Mouse (Mus musculus) heart, postnatal 4 days (tissue): Measurements from ENCODE around the gene Ptprm. TPM values are rescaled to one million over a fixed set of nuclear protein-coding genes. Genes with fewer than 3 reads are reported as not detected.

Experiments used
- DNase-seq: peaks from one replicate; pipeline ENCODE4 v3.0.0; 2021
- total RNA-seq, 2 experiments: library from RNA; stranded (reverse); gene quantifications; 2 replicates each; pipeline ENCODE4 v1.2.3; 2021

Ptprm gene
- 100 to 1,000 TPM; 103 to 110 TPM for total RNA-seq

DNA sequence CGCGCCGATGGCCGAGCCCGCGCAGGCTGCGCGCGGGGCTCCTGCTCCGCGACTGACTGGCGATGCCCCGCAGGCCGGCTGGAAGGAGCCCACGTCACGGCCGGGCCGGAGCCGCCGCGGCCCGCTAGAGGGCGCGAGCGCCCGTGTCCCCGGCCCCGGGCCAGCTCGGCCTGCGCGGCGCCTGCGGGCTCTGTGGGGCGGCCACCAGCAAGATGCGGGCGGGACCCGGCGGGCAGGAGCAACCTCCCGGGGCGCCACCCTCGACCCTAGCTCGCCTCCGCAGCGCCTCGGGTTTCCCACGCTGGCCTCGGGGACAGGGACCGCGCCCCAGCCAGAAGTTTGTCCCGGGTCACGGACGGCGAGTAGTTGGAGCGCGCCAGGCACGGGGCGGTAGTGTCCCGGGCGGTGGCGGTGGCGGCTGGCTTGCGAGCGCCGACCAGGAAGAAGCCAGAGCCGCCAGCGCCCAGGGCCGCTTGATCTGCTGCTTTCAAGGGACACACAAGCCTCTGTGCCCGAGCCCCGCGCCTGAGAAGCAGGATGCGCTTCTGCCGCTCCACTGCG, at the start of gene Ptprm:
Gene Ptprm, minus strand, starts transcription at position 7 of the 561 bp plus-strand sequence.
- DNase-seq = peak; percentile 89

DNA sequence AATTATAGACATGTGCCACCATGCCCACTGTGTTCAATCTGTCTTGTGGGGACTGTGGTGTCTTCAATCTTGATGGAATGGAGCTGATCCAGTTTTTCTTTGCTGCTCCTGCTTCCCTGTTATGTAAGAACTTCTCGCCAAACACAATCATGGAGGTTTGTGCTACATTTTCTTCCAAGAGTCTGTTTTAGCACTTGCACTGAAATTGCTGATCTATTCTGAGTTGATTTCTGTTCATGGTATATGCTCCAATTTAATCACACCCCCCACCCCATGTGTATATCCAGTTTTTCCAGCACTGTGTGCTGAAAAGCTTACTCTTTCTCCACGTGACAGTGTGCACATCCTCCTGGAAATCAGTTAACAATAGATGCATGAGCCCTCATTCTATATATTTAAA, 41.9 kb upstream of the Ptprm start:
- DNase-seq = no peak

DNA sequence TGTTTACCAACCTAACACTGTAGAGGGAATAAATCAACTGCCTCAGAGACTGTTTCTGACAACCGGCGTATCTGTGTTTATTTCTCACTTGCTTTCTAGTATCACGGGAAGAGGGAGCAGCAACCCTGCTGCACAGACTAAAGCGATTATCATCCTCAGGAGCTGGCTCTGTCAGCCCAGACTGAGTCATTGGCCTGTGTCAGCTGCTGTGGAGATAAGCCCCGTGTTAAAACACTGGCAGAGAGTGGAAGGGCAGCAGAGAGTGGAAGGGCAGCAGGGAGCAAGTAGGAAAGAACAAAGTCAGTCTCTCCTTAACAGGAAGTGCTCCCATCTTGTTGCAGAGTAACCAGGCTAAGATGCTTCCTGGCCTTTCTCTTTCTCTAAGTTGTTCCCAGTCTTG, 36.6 kb upstream of the Ptprm start:
- DNase-seq = peak; percentile 8

DNA sequence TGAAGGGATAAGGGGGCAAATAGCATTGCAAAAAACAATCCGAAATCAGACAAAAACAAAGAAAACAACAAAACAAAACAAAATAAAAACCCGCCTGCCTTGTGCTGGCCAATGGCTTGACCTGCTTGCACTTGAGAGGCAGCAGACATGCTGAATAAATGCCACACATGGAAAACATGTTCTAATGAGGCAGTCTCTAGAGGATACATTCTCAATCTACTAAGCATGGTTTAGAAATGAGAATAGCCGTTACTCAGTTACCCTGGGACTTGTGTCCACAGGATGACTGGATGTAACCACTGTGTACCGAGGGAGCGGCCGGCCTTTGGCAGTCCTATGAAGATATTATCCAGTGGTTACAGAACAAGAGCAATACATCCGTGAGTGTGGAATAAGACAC, 33.9 kb upstream of the Ptprm start:
- no peak for DNase-seq

DNA sequence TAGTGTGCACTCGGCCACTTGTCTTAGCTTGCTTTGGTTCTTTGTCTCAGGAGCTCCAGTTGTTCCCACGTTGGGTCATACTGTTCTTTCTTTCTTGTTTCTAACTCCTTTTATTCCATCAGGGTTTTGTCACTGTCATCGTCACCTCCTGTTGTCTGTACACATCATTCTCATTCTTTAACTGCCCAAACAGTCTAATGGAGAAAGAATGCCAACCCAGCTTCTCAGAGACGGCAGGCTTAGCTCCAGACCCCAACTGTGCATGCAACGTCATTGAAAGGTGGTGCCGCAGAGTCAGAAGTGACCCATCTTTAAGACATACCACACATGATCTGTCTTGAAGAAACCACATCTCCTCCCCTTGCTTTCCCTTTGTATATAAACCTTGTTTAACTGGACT, 31.0 kb upstream of the Ptprm start:
- DNase-seq = no peak

DNA sequence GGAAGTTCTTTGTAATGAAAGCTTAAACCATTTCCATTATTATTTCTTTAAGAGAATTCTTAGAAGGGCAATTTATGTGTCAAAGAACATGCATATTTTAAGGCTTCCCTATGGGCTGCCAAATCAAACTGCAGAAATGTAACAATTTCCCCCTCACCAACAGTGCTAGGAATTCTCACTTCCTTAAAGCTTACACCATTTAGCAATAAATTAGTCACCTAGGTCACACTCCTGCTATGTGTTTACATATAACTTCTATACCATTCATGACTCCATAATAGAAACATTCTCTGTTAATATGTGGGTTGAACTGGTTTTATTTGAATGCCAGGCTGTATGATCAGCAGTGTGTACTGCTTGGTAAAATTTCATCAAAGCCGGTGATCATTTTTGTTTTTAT, 29.4 kb upstream of the Ptprm start:
- no peak for DNase-seq

DNA sequence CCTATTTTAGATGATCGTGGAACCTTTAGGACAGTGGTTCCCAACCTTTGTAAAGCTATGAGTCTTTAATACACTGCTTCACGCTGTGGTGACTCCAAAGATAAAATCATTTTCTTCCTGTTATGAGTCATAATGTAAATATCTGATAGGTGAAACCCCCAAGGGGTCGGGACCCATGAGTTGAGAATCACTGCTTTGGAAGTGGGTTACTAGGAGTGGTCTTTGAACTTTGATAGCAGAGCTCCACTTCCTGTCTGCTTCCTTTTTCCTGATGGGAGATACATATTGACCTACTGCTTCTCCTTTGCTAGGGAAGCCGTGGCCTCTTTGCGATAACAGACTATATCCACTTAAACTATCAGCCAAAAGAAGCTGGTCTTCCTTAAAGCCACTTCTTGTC, 27.4 kb upstream of the Ptprm start:
- DNase-seq = no peak

DNA sequence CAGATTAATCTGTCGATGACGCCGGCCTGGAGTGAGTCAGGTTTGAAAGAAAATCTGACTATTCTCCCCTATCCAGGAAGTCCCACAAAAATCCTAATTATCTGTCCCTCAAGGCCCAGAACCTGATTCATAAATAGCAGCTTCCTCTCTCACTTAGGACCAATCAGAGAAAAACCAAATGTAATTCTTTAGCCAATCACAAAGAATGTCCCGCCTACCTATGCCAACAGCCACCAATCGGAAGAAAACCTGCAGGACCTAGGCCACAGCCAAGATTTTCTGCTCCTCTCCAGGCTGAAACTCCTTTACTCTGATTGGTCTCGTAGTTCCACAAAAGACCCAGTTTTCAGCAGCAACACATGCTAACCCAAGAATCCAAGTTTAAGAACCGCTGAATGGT, 13.6 kb upstream of the Ptprm start:
- no peak for DNase-seq

DNA sequence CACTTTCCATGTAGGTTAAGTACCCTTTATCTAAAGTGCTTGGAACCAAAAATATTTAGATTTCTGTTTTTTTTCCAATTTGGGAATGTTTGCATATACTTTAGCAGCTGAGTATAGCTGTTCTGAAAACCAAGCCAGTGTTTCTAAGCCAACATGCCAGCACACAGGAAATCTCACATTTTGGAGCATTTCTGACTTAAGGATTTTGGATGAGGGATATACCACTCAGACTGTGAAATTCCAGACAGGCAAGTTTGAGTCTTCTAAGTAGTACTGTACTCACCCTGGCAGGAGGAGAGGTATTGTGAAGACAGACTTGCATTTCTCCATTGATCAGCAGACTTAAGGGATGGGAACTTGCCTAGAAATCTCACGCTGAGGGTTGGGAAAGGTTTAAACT, 10.2 kb upstream of the Ptprm start:
- no peak for DNase-seq

DNA sequence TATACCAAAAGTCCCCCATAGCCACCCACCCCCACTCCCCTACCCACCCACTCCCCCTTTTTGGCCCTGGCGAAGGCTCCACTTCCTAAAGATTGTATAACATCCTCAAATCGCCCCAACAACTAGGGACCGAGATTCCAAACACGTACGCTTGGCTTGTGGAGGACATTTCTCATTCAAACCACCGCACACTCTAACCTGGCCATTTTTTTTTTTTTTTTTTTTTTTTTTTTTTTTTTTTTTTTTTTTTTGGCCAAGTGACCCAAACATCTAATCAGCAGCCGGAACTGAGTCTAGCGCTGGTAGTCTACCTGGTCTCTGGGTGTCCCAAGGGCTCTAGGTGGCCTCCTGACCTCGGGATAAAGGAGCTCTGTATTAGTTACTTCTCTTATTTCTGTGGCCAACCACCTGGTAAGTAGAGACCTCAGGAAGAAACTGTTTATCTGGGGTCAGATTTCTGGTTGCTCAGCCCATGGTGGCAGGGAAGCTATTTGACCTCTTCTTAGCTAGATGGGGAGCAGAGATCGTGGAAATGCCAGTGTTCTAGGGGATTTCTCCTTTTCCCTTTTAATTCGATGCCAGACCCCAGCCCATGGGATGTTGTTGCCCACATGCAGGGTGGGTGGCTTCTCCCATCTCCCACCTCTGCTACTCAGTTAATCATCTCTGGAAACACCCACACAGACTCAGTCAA, 9.3 kb upstream of the Ptprm start:
- DNase-seq = no peak

DNA sequence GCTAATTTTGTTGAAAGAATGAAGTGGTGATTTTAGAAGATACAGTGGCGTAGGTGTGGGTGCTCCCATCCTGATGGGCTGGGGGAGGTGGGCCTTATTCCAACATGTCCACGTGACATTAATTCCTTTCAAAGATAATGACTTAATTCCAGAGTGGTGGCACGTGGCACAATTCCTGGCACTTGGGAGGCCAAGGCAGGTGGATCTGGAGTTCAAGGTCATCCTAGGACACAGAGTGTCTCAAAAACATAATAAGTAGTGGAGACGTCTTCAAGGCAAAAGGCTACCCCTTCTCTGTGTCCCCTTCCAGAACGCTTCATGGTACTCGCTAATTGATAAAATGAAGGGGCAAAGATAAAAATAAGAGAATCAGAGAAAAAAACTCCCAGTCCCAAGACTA, 7.9 kb upstream of the Ptprm start:
- DNase-seq = no peak

DNA sequence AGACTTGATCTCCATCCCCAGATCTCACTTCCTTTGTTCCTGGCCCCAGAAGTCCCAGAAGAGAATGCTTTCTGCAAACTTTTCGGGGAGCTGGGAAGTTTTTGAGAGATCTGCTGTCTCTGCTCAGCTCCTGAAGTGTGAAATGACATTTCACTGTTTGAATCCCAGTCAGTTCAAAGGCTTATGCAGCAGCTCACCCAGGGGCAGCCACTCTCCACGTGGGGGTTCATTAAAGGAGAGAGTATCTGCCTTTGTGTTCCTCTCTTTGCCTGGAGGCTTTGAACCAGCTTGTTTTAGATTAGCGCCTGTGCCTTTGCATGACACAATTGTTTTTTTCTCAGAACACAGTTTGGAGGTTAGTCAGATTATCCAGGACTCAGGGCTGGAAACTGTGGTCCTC, 6.3 kb upstream of the Ptprm start:
- no peak for DNase-seq

DNA sequence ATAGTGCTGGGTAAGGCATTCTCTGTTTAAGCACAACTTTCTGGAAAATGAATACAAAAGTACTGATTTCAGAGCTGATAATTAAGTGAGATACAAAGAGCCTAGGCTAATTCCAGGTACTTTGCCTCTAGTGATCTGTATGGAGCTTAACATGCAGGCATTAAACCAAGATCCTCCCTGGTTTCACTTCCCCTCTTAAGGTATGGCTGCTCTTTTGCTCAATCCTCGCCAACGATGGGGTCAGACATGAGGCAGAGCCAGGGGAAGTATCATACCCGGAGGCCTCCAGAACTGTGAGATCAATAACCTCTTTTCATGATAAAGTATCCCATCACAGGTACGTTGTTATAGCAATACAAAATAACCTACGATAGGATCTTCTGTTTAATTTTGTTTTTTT, 5.3 kb upstream of the Ptprm start:
- DNase-seq = no peak

DNA sequence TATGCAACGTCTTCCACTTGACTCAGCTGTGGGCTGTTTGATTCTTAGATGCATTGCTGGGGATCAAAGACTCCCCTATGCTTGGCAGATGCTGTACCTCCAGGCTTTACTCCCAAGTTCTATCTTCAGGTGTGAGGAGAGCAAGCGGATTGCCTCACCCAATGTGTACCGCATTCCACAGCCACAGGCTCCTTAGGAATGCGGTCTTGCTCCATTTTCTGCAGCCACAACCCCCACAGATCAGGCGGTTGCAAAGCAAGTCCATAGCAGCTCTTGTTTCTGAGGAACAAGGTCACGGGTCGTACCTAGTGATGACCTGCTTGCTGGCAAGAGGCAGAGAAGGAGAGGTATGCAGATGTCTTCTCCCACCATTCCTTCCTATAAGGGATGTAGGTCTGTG, 4.3 kb upstream of the Ptprm start:
- DNase-seq = no peak

DNA sequence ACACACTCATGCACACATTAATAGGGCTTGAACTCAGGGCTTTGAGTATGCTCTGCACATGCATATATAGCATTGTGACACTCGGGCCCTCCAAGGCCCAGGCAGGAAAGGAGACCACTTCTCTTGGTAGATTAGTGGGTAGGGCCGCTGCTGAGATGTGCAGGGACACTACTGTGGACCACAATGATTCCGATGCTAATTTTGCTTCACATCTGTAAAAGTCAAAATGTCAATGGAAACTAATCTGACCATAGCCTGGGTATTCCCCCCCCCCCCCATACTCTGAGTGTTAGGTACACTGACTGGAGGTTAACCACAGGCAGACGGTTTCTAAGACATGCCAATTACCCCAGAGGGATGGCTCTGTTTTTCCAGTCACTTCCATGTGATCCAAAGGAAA, 2.9 kb upstream of the Ptprm start:
- no peak for DNase-seq

DNA sequence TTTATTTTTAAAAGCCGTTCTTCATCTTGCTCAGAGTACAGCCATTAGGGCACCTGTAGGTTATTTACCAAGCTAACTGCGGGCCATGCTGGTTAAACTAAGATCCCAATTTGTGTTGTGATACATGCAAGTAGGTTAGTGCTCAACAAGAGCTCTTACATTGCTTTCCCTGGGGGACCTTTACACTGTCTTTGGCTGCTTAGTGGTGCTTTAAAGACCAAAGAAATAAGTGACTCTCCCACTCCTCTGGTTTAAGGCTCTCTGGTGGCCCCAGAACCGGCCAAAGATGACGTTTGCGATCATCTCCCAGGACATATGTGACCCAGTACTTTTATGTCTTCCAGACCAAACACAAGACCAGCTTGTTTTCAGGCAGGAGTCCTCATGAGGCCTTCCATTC, 994 bp upstream of the Ptprm start:
- no peak for DNase-seq

DNA sequence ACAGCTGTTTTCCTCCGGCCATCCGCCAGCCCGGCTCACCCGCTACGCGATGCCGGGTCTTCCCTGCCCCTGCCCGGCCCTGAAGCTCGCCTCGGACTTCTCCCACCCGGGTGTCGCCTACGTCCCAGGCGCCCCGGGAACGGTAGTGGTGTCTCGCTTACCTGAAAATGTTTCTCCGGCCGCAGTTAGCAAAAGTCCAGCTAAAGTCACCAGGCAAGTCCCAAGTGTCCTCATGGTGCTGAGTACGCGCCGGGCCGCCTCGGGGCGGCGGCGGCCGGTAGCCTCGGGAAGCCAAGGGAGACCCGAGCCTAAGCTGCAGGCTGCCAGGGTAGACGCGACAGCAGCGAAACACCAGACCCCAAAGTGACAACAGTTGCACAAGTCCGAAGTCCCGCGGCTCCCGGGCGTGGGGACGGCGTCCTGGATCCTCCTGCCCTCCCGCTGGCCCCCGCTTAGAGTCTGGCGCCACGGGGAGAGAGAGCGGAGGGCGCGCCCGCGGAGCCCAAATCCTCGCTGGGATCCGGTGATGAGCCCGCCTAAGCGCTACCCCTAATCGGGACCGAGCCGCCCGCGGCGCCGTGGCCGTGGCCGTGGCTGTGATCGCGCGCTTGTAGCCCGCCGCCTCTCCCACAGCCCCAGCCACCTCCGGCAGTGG, 334 bp downstream of the Ptprm start:
- DNase-seq = peak; percentile 71

DNA sequence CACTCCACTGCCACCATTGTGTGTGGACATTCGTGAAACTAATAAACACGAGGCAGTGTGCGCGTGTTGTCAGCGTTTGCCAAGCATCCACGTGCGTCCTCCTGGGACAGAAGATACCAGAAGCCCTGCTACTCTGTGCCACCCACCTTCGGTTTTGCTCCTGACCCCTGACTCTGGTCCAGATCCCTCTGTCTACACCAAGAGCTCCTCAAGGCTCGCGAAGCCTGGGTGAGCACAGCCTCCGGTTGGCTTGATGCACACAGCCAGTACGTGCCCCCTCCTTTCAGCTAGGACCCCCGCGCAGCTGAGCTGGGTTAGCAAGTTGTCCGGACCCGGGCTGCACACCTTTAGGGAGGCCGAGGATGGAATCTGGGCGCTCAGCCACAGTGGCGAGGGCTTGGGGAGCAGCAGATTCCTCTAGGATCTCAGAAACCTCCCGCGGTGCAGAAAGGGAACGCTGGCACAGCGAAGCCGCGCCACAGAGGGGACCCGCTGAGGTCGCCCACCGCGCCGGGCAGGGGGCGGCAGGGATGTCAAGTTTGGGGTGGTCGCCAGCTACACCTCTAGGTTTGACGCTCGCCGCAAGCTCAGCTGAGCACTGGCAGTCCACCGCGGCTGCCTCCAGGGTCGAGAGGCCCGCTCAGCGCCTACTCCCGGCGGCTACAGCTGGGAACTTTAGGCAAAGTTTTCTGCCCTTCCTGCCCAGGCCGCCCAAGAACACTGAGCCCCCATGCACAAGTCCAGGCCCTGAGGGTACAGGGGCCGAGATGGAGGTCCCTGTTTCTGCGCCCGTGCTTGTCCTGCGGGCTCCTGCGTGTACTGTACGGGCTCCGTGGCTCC, 1.1 kb downstream of the Ptprm start:
- DNase-seq = peak; percentile 65

DNA sequence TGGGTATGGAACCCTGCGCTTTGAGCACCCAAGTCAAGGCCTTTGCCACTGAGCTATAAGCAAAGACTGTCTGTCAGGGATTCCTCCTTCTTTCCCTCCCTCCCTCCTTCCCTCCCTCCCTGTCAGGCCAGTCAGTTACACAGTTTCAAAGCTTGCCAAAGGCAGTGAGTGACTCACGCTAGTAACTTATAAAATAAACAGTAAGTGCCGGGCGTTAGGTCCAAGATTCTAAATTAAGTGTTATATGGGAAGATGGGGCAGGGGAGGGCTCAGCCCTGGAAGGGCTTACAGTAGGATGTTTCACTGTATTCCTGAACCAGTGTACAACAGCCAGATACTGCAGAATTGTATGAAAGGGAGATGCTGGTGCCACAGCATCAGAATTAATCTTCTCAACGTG, 2.8 kb downstream of the Ptprm start:
- peak; percentile 11 for DNase-seq

DNA sequence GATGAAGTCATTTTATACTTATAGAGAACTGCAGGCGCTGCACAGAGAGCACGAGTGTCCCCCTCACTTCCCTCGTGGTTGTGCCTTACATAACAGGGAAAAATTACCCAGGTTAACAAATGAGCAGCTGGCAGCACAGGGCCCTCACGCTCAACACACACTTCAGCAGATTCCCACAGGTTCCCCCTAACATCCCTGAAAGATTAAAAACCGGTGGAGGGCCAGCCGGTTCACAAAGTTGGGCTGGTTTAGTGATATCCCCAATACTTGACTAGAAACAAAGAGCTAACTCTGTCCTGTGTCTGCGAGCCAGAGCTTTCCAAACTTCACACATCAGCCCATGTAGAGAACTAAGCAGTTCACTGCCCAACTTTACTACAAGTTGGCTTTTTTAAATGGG, 3.7 kb downstream of the Ptprm start:
- DNase-seq = no peak

DNA sequence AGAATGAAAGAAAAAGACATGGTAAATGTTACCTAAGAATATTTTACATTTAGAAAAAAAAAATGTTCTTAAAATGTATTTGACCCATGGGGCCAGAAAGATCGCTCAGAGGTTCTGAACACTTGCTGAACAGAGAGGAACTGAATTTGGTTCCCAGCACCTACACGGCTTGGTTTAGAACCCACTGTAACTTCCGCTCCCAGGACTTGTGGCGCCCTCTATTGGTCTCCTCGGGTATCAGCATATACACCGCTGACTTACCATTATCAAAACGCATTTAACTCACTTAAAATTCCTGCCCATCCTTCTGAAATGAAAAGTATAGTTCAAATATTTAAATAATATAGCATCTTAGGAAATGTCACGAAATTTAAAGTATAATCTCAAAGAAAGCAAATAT, 4.7 kb downstream of the Ptprm start:
- DNase-seq = no peak

DNA sequence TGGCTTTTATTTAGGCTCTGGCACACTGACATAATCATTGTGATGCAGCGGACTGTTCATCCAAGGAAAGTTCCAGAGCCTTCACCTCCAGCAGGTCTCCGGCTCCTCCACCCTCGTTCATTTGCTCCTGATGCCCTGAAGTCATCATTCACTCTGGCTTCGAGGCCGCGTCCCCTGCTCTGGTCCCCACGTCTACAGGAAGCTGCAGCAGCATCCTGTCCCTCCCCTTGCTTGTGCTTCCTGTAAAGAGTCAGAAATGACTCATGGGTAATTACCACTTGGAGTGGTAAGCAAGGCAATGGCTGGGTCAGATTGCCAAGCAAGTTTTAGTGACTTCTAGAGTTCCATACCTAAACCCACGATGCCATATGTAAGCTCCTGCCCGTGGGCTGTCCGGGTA, 7.3 kb downstream of the Ptprm start:
- peak; percentile 31 for DNase-seq

DNA sequence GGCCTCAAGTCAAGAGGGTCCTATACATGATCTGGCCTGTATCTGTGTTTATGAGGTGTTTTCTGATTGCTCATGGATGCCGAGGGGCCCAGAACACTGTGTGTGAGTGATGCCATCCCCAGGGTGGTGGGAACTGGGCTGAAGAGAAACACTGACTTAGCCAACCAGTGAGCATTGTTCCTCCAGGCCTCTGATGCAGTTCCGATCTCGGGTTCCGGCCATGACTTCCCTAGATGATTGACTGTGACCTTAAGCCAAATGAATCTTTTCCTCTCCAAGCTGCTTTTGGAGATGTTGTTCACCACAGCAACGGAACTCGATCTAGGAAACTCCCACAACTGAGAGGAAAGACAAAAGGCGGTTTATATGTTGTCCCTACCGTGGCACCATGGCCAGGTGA, 9.1 kb downstream of the Ptprm start:
- no peak for DNase-seq
